Mouse (Mus musculus) liver, adult 2 months (tissue): ENCODE measurements at regions not wholly inside any gene's neighbourhood (a gene's known extent, or its start where the extent isn't known, plus 50 kb on each side); places are given as distances from the start of the nearest gene placed in this dataset.

Experiments used
- DNase-seq: peaks from one replicate; pipeline ENCODE4 v3.0.0-alpha.2; 2011; ENCODE audit warnings: low read depth, low spot score; ENCODE audit errors: extremely low read depth
- H3K27ac ChIP-seq: fragments of 200-500 bp; replicated peaks from 2 replicates; pipeline ENCODE4 v1.5.1; 2012; ENCODE audit warnings: low read depth, mild to moderate bottlenecking, control low read depth, inconsistent platforms, low read length; ENCODE audit not compliant: insufficient read depth
- H3K27me3 ChIP-seq: fragments of 200-500 bp; 2 replicates; pipeline ENCODE4 v1.6.1; 2012; ENCODE audit warnings: mild to moderate bottlenecking, moderate library complexity, low read length, inconsistent platforms; ENCODE audit not compliant: control insufficient read depth, insufficient read depth
- H3K36me3 ChIP-seq: fragments of 200-500 bp; 2 replicates; pipeline ENCODE4 v1.6.1; 2012; ENCODE audit warnings: low read length, inconsistent platforms; ENCODE audit not compliant: control insufficient read depth, insufficient read depth
- H3K4me1 ChIP-seq: fragments of 200-500 bp; 2 replicates; pipeline ENCODE4 v1.6.1; 2011; ENCODE audit warnings: low read length; ENCODE audit not compliant: control insufficient read depth, insufficient read depth
- H3K4me3 ChIP-seq: fragments of 200-500 bp; 2 replicates; pipeline ENCODE4 v1.5.1; 2011; ENCODE audit warnings: low read depth, mild to moderate bottlenecking, control low read depth, low read length, moderate library complexity; ENCODE audit not compliant: insufficient read depth
- H3K79me2 ChIP-seq: fragments of 200-500 bp; 2 replicates; pipeline ENCODE4 v1.6.1; 2012; ENCODE audit warnings: inconsistent platforms, mild to moderate bottlenecking, low read length, moderate library complexity; ENCODE audit not compliant: control insufficient read depth, insufficient read depth
- H3K9ac ChIP-seq: fragments of 200-500 bp; 2 replicates; pipeline ENCODE4 v1.6.1; 2012; ENCODE audit warnings: low read depth, mild to moderate bottlenecking, control low read depth, inconsistent platforms, low read length
- CTCF ChIP-seq: fragments of 200-500 bp; IDR thresholded peaks from 2 replicates; pipeline ENCODE4 v1.5.1; 2011; ENCODE audit warnings: low read depth, low read length, control low read depth
- POLR2A ChIP-seq: fragments of 200-500 bp; IDR thresholded peaks from 2 replicates; pipeline ENCODE4 v1.6.1; 2011; ENCODE audit warnings: low read length, control low read depth; ENCODE audit not compliant: insufficient read depth; ENCODE audit errors: extremely low read depth
- WGBS: fragments of 180-500 bp; shearing (Covaris S2); methylation state at CpG from one replicate; pipeline ENCODE4 v1.1.7; 2018; 5-methylcytosine and 5-hydroxymethylcytosine counted together

DNA sequence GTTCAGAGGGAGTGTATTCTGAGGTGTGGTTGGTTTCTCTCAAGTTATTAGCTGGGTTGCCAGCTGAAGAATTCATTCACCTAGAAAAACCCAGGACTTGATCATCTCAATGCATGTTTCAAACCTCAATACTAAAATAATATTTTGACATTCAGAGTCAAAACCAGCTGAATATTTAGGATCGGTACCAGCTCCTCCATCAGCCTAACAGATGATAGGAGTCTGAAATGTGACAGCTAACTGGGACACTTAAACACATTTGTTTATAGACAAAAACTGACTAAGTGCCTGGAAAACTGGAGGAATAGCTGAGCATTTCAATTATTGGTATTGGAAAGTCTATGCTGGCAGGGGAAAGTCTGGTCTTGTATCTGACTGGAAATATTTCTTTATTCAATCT, 206.6 kb downstream of the Ascl1 start:
- Histone ChIP-seq H3K36me3 (no peaks in the 10 kb centered on the region), H3K79me2 (no peaks in the 10 kb centered on the region), H3K4me1 (no peaks in the 10 kb centered on the region), H3K27ac (no peak overlapping the region), H3K9ac (no peak overlapping the region), H3K4me3 (no peak overlapping the region), H3K27me3 (no peaks in the 10 kb centered on the region; the same call in 1 of the 2 replicates)
- no peak for TF ChIP-seq CTCF
- TF ChIP-seq POLR2A: no peak
- 96% methylated on average over 1 of the region's 1 CpGs for WGBS
- DNase-seq: no peak

DNA sequence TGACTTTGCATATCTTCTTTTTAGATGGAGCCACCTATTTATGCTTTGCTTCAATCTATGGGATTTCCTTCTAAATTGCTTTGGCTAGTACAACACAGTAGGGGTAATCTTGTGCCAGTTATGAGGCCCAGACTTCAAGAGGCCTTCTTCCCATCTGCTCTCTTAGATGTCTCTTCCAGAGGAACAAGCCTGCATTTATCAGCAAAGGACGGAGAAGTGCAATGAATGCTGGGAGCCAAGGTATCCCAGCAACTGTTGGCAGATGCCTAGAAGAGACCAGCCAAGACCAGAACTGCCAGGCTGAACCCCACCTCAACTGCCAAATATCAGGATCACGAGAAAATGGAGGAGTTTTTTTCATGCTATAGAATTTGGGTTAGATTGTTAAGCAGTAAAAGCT, 209.2 kb downstream of the Ascl1 start:
- Histone ChIP-seq H3K9ac (no peak overlapping the region), H3K27me3 (no peaks in the 10 kb centered on the region), H3K4me3 (no peak overlapping the region), H3K79me2 (no peaks in the 10 kb centered on the region), H3K4me1 (no peaks in the 10 kb centered on the region), H3K27ac (no peak overlapping the region), H3K36me3 (no peaks in the 10 kb centered on the region)
- DNase-seq: no peak
- WGBS: 81% methylated on average over 2 of the region's 2 CpGs
- TF ChIP-seq POLR2A (no peak), CTCF (no peak)
